Mouse (Mus musculus): ENCODE data around the gene Gm21885. TPM values are rescaled to one million over a fixed set of nuclear protein-coding genes. Genes with fewer than 3 reads are reported as not detected.
A peak's percentile ranks its signal among the peaks of the same experiment; 100 is the strongest.

Gene Gm21885
- 1.1 and 1.6 TPM in 2 replicates for polyA plus RNA-seq (2014; fragmentation: Nextera tagmentation; extraction: Ambion mirVana)

GRCm38 (mm10) chr11:94281199-94282181 is at the start of gene Gm21885:
Gene Gm21885 (plus strand): TSS chr11:94281873.
- ATAC-seq (replicated peaks; ENCODE audit: low FRiP score, low TSS enrichment, low read depth) (peak; percentile 45), DNase-seq (ENCODE audit: low spot score) (peak; percentile 61)
- H3K4me3 ChIP-seq (ENCODE audit: low read depth, low read length) = no peak within 1 kb of the TSS
- H3K27ac ChIP-seq (ENCODE audit: low read depth) = peak within 1 kb of the TSS; percentile 5; the same call in 1 of the 2 replicates
- H3K9ac ChIP-seq (ENCODE audit: low read length) = no peak within 1 kb of the TSS
- no peak within 1 kb of the TSS for H3K4me2 ChIP-seq (ENCODE audit: low read length)
- H3K36me3 ChIP-seq (ENCODE audit: control insufficient read depth, insufficient read depth, low read length) = peaks cover 28% of the 10 kb centered on the region; the same call in 1 of the 2 replicates
- H3K4me1 ChIP-seq (replicated peaks; ENCODE audit: control insufficient read depth, insufficient read depth, low read length) = peaks cover 7% of the 10 kb centered on the region; the same call in 1 of the 2 replicates
- no peaks in the 10 kb centered on the region for H3K9me3 ChIP-seq (ENCODE audit: control insufficient read depth, low read length)
- WGBS = 71% methylated on average over 11 of the region's 11 CpGs
- H3K27me3 ChIP-seq (replicated peaks; ENCODE audit: control insufficient read depth, insufficient read depth, low read length) = no peaks in the 10 kb centered on the region

- Histone ChIP-seq H3K4me3 (ENCODE audit: low read depth, low read length) (no peak overlapping the region), H3K36me3 (ENCODE audit: control insufficient read depth, insufficient read depth, low read length) (no peaks in the 10 kb centered on the region), H3K27me3 (replicated peaks; ENCODE audit: control insufficient read depth, insufficient read depth, low read length) (no peaks in the 10 kb centered on the region), H3K9ac (ENCODE audit: low read length) (no peak overlapping the region), H3K4me1 (replicated peaks; ENCODE audit: control insufficient read depth, insufficient read depth, low read length) (peaks cover 10% of the 10 kb centered on the region), H3K9me3 (ENCODE audit: control insufficient read depth, low read length) (no peaks in the 10 kb centered on the region), H3K4me2 (ENCODE audit: low read length) (no peak overlapping the region), H3K27ac (ENCODE audit: low read depth) (no peak overlapping the region)
- ATAC-seq (replicated peaks; ENCODE audit: low FRiP score, low TSS enrichment, low read depth) (no peak), DNase-seq (ENCODE audit: low spot score) (no peak)
- WGBS = 82% methylated on average over 6 of the region's 6 CpGs
Observed at GRCm38 (mm10) chr11:94233405-94233804, 48.3 kb upstream of the Gm21885 start.

- H3K4me3 ChIP-seq (ENCODE audit: low read depth, low read length) = no peak overlapping the region
- ATAC-seq (replicated peaks; ENCODE audit: low FRiP score, low TSS enrichment, low read depth) (no peak), DNase-seq (ENCODE audit: low spot score) (peak; percentile 46)
- H3K36me3 ChIP-seq (ENCODE audit: control insufficient read depth, insufficient read depth, low read length) = no peaks in the 10 kb centered on the region
- no peaks in the 10 kb centered on the region for H3K27me3 ChIP-seq (replicated peaks; ENCODE audit: control insufficient read depth, insufficient read depth, low read length)
- 82% methylated on average over 12 of the region's 12 CpGs for WGBS
- H3K27ac ChIP-seq (ENCODE audit: low read depth) = no peak overlapping the region
- H3K4me2 ChIP-seq (ENCODE audit: low read length) = no peak overlapping the region
- H3K4me1 ChIP-seq (replicated peaks; ENCODE audit: control insufficient read depth, insufficient read depth, low read length) = peaks cover 10% of the 10 kb centered on the region
- no peaks in the 10 kb centered on the region for H3K9me3 ChIP-seq (ENCODE audit: control insufficient read depth, low read length)
- no peak overlapping the region for H3K9ac ChIP-seq (ENCODE audit: low read length)
Observed at GRCm38 (mm10) chr11:94234380-94234779, 47.3 kb upstream of the Gm21885 start.

DNA sequence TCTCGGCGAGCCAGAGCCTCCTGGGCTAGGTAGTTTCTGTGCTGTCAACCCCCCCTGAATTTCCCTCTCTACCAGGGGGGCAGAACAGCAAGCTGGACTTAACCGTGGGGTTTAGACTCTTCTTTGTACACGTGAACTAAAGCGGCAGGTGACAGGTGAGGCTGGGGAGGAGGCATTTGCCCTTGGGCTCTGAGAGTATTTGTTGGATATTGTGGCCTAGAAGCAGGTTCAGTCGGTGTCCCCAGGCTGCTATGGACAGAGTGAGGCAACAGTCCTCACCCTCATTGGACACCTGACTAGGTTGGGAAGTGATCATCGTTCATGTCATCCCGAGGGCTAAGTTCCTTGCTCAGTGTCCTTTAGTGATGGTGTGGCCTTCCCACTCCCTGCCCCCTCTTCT is 46.8 kb upstream of the Gm21885 start:
- H3K4me3 ChIP-seq (ENCODE audit: low read depth, low read length) = no peak overlapping the region
- no peaks in the 10 kb centered on the region for H3K36me3 ChIP-seq (ENCODE audit: control insufficient read depth, insufficient read depth, low read length)
- no peak overlapping the region for H3K4me2 ChIP-seq (ENCODE audit: low read length)
- peaks cover 10% of the 10 kb centered on the region for H3K4me1 ChIP-seq (replicated peaks; ENCODE audit: control insufficient read depth, insufficient read depth, low read length)
- ATAC-seq (replicated peaks; ENCODE audit: low FRiP score, low TSS enrichment, low read depth) (no peak), DNase-seq (ENCODE audit: low spot score) (no peak)
- 88% methylated on average over 8 of the region's 8 CpGs for WGBS
- no peak overlapping the region for H3K27ac ChIP-seq (ENCODE audit: low read depth)
- H3K27me3 ChIP-seq (replicated peaks; ENCODE audit: control insufficient read depth, insufficient read depth, low read length) = no peaks in the 10 kb centered on the region
- H3K9me3 ChIP-seq (ENCODE audit: control insufficient read depth, low read length) = no peaks in the 10 kb centered on the region
- no peak overlapping the region for H3K9ac ChIP-seq (ENCODE audit: low read length)

GRCm38 (mm10) chr11:94236074-94236473 is 45.6 kb upstream of the Gm21885 start:
- H3K9ac ChIP-seq (ENCODE audit: low read length) = no peak overlapping the region

DNA sequence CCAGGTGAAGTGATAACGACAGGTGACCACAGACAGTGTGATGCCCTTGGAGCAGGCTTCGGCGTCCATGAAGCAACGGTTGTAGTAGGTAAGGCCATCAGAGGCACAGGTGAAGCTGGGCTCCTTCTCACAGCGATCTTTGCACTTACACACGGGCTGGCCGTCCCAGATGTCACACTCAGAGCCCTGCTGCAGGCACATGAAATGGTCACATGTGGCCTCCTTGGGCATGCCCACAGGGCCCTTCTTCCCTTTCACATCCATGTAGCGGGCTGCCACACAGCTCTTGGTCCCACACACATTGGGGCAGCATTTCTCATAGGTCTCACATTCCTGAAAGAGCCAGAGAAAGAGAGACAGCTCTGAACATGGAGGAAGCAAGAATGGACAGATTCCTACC is 42.9 kb upstream of the Gm21885 start:
- WGBS = 91% methylated on average over 8 of the region's 8 CpGs
- Histone ChIP-seq H3K27me3 (replicated peaks; ENCODE audit: control insufficient read depth, insufficient read depth, low read length) (no peaks in the 10 kb centered on the region), H3K4me2 (ENCODE audit: low read length) (no peak overlapping the region), H3K27ac (ENCODE audit: low read depth) (no peak overlapping the region), H3K4me1 (replicated peaks; ENCODE audit: control insufficient read depth, insufficient read depth, low read length) (peaks cover 18% of the 10 kb centered on the region), H3K9ac (ENCODE audit: low read length) (no peak overlapping the region), H3K4me3 (ENCODE audit: low read depth, low read length) (no peak overlapping the region), H3K9me3 (ENCODE audit: control insufficient read depth, low read length) (no peaks in the 10 kb centered on the region), H3K36me3 (ENCODE audit: control insufficient read depth, insufficient read depth, low read length) (no peaks in the 10 kb centered on the region)
- DNase-seq (ENCODE audit: low spot score) (no peak), ATAC-seq (replicated peaks; ENCODE audit: low FRiP score, low TSS enrichment, low read depth) (no peak)

More at GRCm38 (mm10) chr11:94236074-94236473, 45.6 kb upstream of the Gm21885 start:
- H3K4me1 ChIP-seq (replicated peaks; ENCODE audit: control insufficient read depth, insufficient read depth, low read length) = peaks cover 10% of the 10 kb centered on the region
- H3K27me3 ChIP-seq (replicated peaks; ENCODE audit: control insufficient read depth, insufficient read depth, low read length) = no peaks in the 10 kb centered on the region
- H3K27ac ChIP-seq (ENCODE audit: low read depth) = no peak overlapping the region
- 20% methylated on average over 3 of the region's 3 CpGs for whole genome bisulfite sequencing
- H3K9me3 ChIP-seq (ENCODE audit: control insufficient read depth, low read length) = no peaks in the 10 kb centered on the region
- peak; percentile 78 for DNase-seq (ENCODE audit: low spot score)
- peak overlapping the region; percentile 18; the same call in 1 of the 2 replicates for H3K4me2 ChIP-seq (ENCODE audit: low read length)
- no peak overlapping the region for H3K4me3 ChIP-seq (ENCODE audit: low read depth, low read length)
- no peaks in the 10 kb centered on the region for H3K36me3 ChIP-seq (ENCODE audit: control insufficient read depth, insufficient read depth, low read length)
- ATAC-seq (replicated peaks; ENCODE audit: low FRiP score, low TSS enrichment, low read depth) = peak; percentile 82

DNA sequence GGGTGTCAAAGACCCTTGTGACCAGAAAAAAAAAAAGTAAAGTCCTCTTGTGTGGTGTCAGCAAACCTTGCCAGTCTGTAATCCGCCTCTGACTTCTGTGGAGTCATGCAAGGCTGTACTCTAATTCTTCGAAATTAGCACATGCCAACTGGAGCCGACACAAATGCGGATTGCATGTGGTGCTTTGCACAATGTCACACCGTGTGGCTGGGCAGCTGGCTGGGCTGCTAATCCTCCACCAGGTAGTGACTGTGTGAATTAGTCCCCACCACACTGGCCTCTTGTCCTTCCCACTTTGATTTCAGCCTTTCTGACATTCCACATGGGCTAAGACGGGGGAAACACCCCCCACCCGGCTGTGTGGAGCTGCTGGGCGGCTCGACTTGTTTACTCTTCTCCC is 42.0 kb upstream of the Gm21885 start:
- Histone ChIP-seq H3K4me1 (replicated peaks; ENCODE audit: control insufficient read depth, insufficient read depth, low read length) (peaks cover 19% of the 10 kb centered on the region), H3K9me3 (ENCODE audit: control insufficient read depth, low read length) (no peaks in the 10 kb centered on the region), H3K9ac (ENCODE audit: low read length) (no peak overlapping the region), H3K27ac (ENCODE audit: low read depth) (no peak overlapping the region), H3K4me3 (ENCODE audit: low read depth, low read length) (no peak overlapping the region), H3K36me3 (ENCODE audit: control insufficient read depth, insufficient read depth, low read length) (no peaks in the 10 kb centered on the region), H3K27me3 (replicated peaks; ENCODE audit: control insufficient read depth, insufficient read depth, low read length) (no peaks in the 10 kb centered on the region), H3K4me2 (ENCODE audit: low read length) (no peak overlapping the region)
- ATAC-seq (replicated peaks; ENCODE audit: low FRiP score, low TSS enrichment, low read depth) = no peak
- WGBS = 44% methylated on average over 9 of the region's 9 CpGs
- DNase-seq (ENCODE audit: low spot score) = no peak

DNA sequence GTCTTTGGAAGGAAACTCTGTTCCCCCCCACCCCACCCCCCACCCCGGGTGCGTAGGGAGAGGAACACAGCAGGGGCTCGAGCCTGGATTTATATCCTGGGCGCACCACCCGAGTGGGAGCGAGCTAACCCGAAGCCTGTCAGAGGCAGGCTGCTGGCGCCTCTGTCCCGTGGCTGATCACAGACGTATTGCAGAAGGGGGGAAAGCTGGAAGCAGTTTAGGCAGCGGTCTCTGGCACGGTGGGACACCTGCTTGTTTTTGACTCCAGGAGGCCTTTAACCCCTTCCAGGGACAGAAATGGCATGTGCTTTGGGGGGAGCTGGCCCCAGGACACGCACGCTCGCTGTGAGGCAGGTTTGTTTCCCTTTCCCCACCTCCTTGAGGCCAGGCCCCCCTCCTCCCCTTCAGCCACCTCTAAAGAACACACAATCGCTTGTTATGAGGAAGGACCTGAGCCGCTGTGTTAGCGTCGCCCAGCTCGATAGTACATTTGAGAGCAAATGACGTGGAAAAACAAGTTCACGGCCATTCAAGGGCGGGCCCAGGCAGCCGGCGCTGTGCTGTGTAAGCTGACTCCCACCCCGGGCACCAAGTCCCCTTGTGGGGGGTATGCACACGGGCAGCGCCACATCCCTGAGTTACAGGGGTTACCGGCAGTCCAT is 38.8 kb upstream of the Gm21885 start:
- Histone ChIP-seq H3K4me3 (ENCODE audit: low read depth, low read length) (peak overlapping the region; percentile 10; the same call in 1 of the 2 replicates), H3K27ac (ENCODE audit: low read depth) (peak overlapping the region; percentile 0; the same call in 1 of the 2 replicates), H3K4me2 (ENCODE audit: low read length) (peak overlapping the region; percentile 47), H3K9me3 (ENCODE audit: control insufficient read depth, low read length) (no peaks in the 10 kb centered on the region), H3K36me3 (ENCODE audit: control insufficient read depth, insufficient read depth, low read length) (no peaks in the 10 kb centered on the region), H3K4me1 (replicated peaks; ENCODE audit: control insufficient read depth, insufficient read depth, low read length) (peaks cover 28% of the 10 kb centered on the region), H3K9ac (ENCODE audit: low read length) (peak overlapping the region; percentile 32), H3K27me3 (replicated peaks; ENCODE audit: control insufficient read depth, insufficient read depth, low read length) (no peaks in the 10 kb centered on the region)
- DNase-seq (ENCODE audit: low spot score) (peak; percentile 74), ATAC-seq (replicated peaks; ENCODE audit: low FRiP score, low TSS enrichment, low read depth) (peak; percentile 44)
- whole genome bisulfite sequencing = 5% methylated on average over 29 of the region's 29 CpGs
